Mouse (Mus musculus): Measurements from ENCODE around the gene Astl. TPM values are rescaled to one million over a fixed set of nuclear protein-coding genes. Genes with fewer than 3 reads are reported as not detected.

The Astl gene
- total RNA-seq, 2 experiments from 2014 or later: 0.07 TPM; not detected in 1

- ATAC-seq (ENCODE audit: poor library complexity, severe bottlenecking): no peak
Measured at GRCm38 (mm10) chr2:127398738-127399137, 60.3 kb downstream of the Astl start.

Other genes starting within 250 kb of the Astl start
- gene Ncaph, start 204.7 kb upstream of the Astl start, total RNA-seq (2015): 61.6 and 71.8 TPM in 2 replicates
- gene Ncaph, start 204.7 kb upstream of the Astl start, total RNA-seq (2017): 88.2 and 93.2 TPM in 2 replicates
- gene Itpripl1, start 195.2 kb upstream of the Astl start, total RNA-seq (2015): 39.4 and 40.2 TPM in 2 replicates
- 46.1 and 50.0 TPM in 2 replicates for gene Itpripl1, start 195.2 kb upstream of the Astl start, total RNA-seq (2017)
- 0.83 and 1.0 TPM in 2 replicates for gene 1810024B03Rik, start 130.4 kb upstream of the Astl start, total RNA-seq (2015)
- gene 1810024B03Rik, start 130.4 kb upstream of the Astl start, total RNA-seq (2017): 0.81 and 1.2 TPM in 2 replicates
- 51.3 and 54.3 TPM in 2 replicates for gene Snrnp200, start 130.3 kb upstream of the Astl start, total RNA-seq (2015)
- gene Snrnp200, start 130.3 kb upstream of the Astl start, total RNA-seq (2017): 124 and 133 TPM in 2 replicates
- 24.4 and 38.1 TPM in 2 replicates for gene Ciao1, start 90.8 kb upstream of the Astl start, total RNA-seq (2015)
- 18.8 and 25.6 TPM in 2 replicates for gene Ciao1, start 90.8 kb upstream of the Astl start, total RNA-seq (2017)
- 23.9 and 24.6 TPM in 2 replicates for gene Tmem127, start 90.7 kb upstream of the Astl start, total RNA-seq (2015)
- 49.8 and 70.7 TPM in 2 replicates for gene Tmem127, start 90.7 kb upstream of the Astl start, total RNA-seq (2017)
- gene Stard7, start 68.4 kb upstream of the Astl start, total RNA-seq (2015): 38.5 and 42.0 TPM in 2 replicates
- 65.1 and 87.4 TPM in 2 replicates for gene Stard7, start 68.4 kb upstream of the Astl start, total RNA-seq (2017)
- gene Dusp2, start 2.5 kb upstream of the Astl start, total RNA-seq (2015): 8.6 and 10.9 TPM in 2 replicates
- gene Dusp2, start 2.5 kb upstream of the Astl start, total RNA-seq (2017): 10.1 and 10.9 TPM in 2 replicates
- gene Adra2b, start 24.6 kb downstream of the Astl start, total RNA-seq (2015): not detected in 2 replicates
- gene Adra2b, start 24.6 kb downstream of the Astl start, total RNA-seq (2017): not detected in 2 replicates
- not detected in 2 replicates for gene Gpat2, start 86.6 kb downstream of the Astl start, total RNA-seq (2015)
- not detected in 2 replicates for gene Gpat2, start 86.6 kb downstream of the Astl start, total RNA-seq (2017)
- gene Fahd2a, start 105.9 kb downstream of the Astl start, total RNA-seq (2015): 9.9 and 16.8 TPM in 2 replicates
- 6.4 and 9.7 TPM in 2 replicates for gene Fahd2a, start 105.9 kb downstream of the Astl start, total RNA-seq (2017)
- 3.5 and 3.6 TPM in 2 replicates for gene Kcnip3, start 183.5 kb downstream of the Astl start, total RNA-seq (2015)
- 0.62 and 2.2 TPM in 2 replicates for gene Kcnip3, start 183.5 kb downstream of the Astl start, total RNA-seq (2017)
- not detected in 2 replicates for gene Prom2, start 202.8 kb downstream of the Astl start, total RNA-seq (2015)
- gene Prom2, start 202.8 kb downstream of the Astl start, total RNA-seq (2017): 0.12 TPM in 1 of 2 replicates, not detected in the other
- gene Zfp661, start 248.5 kb downstream of the Astl start, total RNA-seq (2015): 1.1 TPM in 2 replicates
- gene Zfp661, start 248.5 kb downstream of the Astl start, total RNA-seq (2017): 1.1 and 2.1 TPM in 2 replicates
- gene Mrps5, start 248.6 kb downstream of the Astl start, total RNA-seq (2015): 10.4 and 15.7 TPM in 2 replicates
- 34.3 and 42.3 TPM in 2 replicates for gene Mrps5, start 248.6 kb downstream of the Astl start, total RNA-seq (2017)